ENCODE assay signal across 14 mouse cellular contexts in the genomic region with DNA sequence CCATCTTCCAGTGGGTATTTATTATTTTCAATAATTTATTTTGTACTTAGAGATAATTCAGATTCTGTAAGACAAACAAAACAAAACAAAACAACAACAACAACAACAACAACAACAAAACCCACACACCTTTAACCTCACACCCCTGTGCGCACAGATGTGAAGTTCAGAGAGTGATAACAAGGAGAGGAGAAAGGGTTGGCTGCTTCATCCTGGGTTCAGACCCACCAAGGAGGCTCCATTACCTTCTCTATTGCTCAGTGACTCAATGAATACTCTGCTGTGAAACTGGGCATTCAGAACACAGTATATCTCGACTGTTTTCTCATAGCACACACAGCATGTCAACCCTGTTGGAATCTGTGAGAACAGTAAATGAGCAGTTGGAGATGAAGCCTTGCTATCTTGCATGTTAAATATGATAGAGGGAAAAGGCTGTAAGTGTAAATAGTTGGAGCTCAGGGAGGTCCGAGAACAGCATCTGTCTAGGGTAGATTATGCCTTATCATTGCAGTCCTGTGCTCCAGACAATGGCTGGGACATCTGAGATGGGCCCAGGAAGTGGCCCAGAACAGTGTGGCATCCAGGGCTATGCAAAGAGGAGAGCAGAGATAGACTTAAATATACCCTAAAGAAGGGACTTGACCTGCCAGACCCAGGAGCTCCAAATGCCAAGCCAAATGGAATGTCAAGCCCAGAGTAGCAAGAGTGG. TPM values are rescaled to one million over a fixed set of nuclear protein-coding genes. Genes with fewer than 3 reads are reported as not detected.
DNase-seq lines count a peak whose midpoint lies in the region; ATAC-seq and TF ChIP-seq lines count a peak whose summit lies in the region.
"Had no signal": no experiment of that assay in that cellular context is flagged by ENCODE, and none has a peak within 500 bp of the region (broad histone marks: within the 10 kb centered on the region; RNA-seq: fewer than 3 reads in every experiment).

No protein-coding gene starts in this region.

- peak; percentile 99 for TF ChIP-seq EP300 in liver, embryonic 14.5 days (IDR thresholded peaks at IDR 0.05; ENCODE audit: low read depth)
- no peak for TF ChIP-seq EP300 in lung, postnatal 0 days (IDR thresholded peaks at IDR 0.05)

- WGBS in liver, embryonic 14.5 days (ENCODE audit: insufficient replicate concordance) = 17% methylated on average over 3 of the region's 3 CpGs
- 80% methylated on average over 3 of the region's 3 CpGs for WGBS in lung, postnatal 0 days

- no peaks in the 10 kb centered on the region; the same call in none of the 2 replicates for H3K36me3 ChIP-seq in liver, embryonic 14.5 days (replicated peaks; ENCODE audit: control insufficient read depth, insufficient read depth, low read depth)
- H3K36me3 ChIP-seq in lung, postnatal 0 days (ENCODE audit: insufficient read depth, low read length) = 0 out of 2 replicates have a peak, but pooled peaks cover 7% of the 10 kb centered on the region
- H3K36me3 ChIP-seq: embryonic facial prominence, embryonic 12.5 days; limb, embryonic 12.5 days; neural tube, embryonic 15.5 days had no signal

- peaks cover 40 to 56% of the 10 kb centered on the region in 2 experiments for H3K4me1 ChIP-seq in liver, embryonic 14.5 days (replicated peaks; ENCODE audit: control insufficient read depth in 2 of 2, insufficient read depth in 2 of 2, low read length in 1 of 2)
- H3K4me1 ChIP-seq in lung, postnatal 0 days (ENCODE audit: insufficient read depth, low read depth, low read length) = peaks cover 4% of the 10 kb centered on the region; the same call in 1 of the 2 replicates

- peak; percentile 70 for ATAC-seq in erythroblast, adult 5-6 weeks (replicated peaks; ENCODE audit: low FRiP score, poor library complexity, severe bottlenecking)
- ATAC-seq in liver, embryonic 14.5 days (ENCODE audit: insufficient read depth) = peak; percentile 93
- no peak for ATAC-seq in lung, postnatal 0 days
- ATAC-seq: hindbrain, embryonic 16.5 days had no signal

- peak; percentile 32 for DNase-seq in spleen, adult 12 weeks (ENCODE audit: low spot score)
- DNase-seq in spleen, postnatal 14 days (ENCODE audit: low spot score in 2 of 2) = no peak
- DNase-seq in liver, embryonic 14.5 days (ENCODE audit: low read depth in 3 of 3, low spot score in 3 of 3) = peak; percentile 79 to 84 (median 83)
- DNase-seq in lung, postnatal 36 days = no peak
- no peak for DNase-seq in gastrocnemius, adult 2 months
- DNase-seq in lung, postnatal 0 days (ENCODE audit: low spot score) = no peak
- DNase-seq: adrenal gland, postnatal 36 days; cerebellum, adult 11-12 months; retina, postnatal 1 day had no signal

- no peak for TF ChIP-seq CTCF in liver, embryonic 14.5 days (IDR thresholded peaks at IDR 0.05; ENCODE audit: low read depth)
- TF ChIP-seq CTCF in gastrocnemius, adult 2 months (IDR thresholded peaks at IDR 0.05) = no peak
- no peak for TF ChIP-seq CTCF in lung, postnatal 0 days (IDR thresholded peaks at IDR 0.05)

- H3K27me3 ChIP-seq in liver, embryonic 14.5 days (ENCODE audit: control insufficient read depth, insufficient read depth, low read length) = no peaks in the 10 kb centered on the region
- no peaks in the 10 kb centered on the region for H3K27me3 ChIP-seq in lung, postnatal 0 days (replicated peaks; ENCODE audit: insufficient read depth, low read length)
- H3K27me3 ChIP-seq: embryonic facial prominence, embryonic 12.5 days; neural tube, embryonic 15.5 days had no signal

- H3K9me3 ChIP-seq in liver, embryonic 14.5 days (ENCODE audit: control insufficient read depth, low read length) = no peaks in the 10 kb centered on the region
- no peaks in the 10 kb centered on the region for H3K9me3 ChIP-seq in lung, postnatal 0 days (ENCODE audit: low read length)
- H3K9me3 ChIP-seq: embryonic facial prominence, embryonic 12.5 days; limb, embryonic 12.5 days; neural tube, embryonic 15.5 days had no signal

- H3K27ac ChIP-seq in liver, embryonic 14.5 days = peak overlapping the region; percentile 95
- no peak overlapping the region for H3K27ac ChIP-seq in gastrocnemius, adult 2 months
- H3K27ac ChIP-seq in lung, postnatal 0 days (ENCODE audit: low read length) = no peak overlapping the region
- H3K27ac ChIP-seq: embryonic facial prominence, embryonic 12.5 days; limb, embryonic 12.5 days; neural tube, embryonic 15.5 days had no signal

- peak overlapping the region; percentile 96 for H3K4me2 ChIP-seq in liver, embryonic 14.5 days (ENCODE audit: low read depth)
- H3K4me2 ChIP-seq in lung, postnatal 0 days (replicated peaks; ENCODE audit: low read depth, low read length) = no peak overlapping the region
- H3K4me2 ChIP-seq: embryonic facial prominence, embryonic 12.5 days; limb, embryonic 12.5 days; neural tube, embryonic 15.5 days had no signal

- H3K9ac ChIP-seq in liver, embryonic 14.5 days (replicated peaks) = peak overlapping the region; percentile 58
- no peak overlapping the region for H3K9ac ChIP-seq in lung, postnatal 0 days (replicated peaks; ENCODE audit: low read depth)
- H3K9ac ChIP-seq: embryonic facial prominence, embryonic 12.5 days; limb, embryonic 12.5 days; neural tube, embryonic 15.5 days had no signal

- intact Hi-C loops in gastrocnemius, adult 2 months (cut with DNase I) = no loop called here

- H3K4me3 ChIP-seq in liver, embryonic 14.5 days (ENCODE audit: insufficient read depth in 1 of 2, low read depth in 2 of 2, low read length in 2 of 2) = peak overlapping the region in 1 of 2 experiments; percentile 25; a peak in 2 of 4 replicates
- no peak overlapping the region for H3K4me3 ChIP-seq in gastrocnemius, adult 2 months
- no peak overlapping the region for H3K4me3 ChIP-seq in lung, postnatal 0 days (ENCODE audit: low read depth, low read length)
- H3K4me3 ChIP-seq: embryonic facial prominence, embryonic 12.5 days; limb, embryonic 12.5 days; neural tube, embryonic 15.5 days had no signal

RNA-seq across cellular contexts. Expression of gene Cmpk2, which starts 3.9 kb away (rescaled TPM):
- total RNA-seq in erythroblast, adult 5-6 weeks (2015; ENCODE audit: low replicate concordance) = 85.9 and 123 TPM in 2 replicates
- 86.0 and 87.0 TPM in 2 replicates for total RNA-seq in erythroblast, adult 5-6 weeks (2017; ENCODE audit: low replicate concordance)
- 3.6 and 4.5 TPM in 2 replicates for polyA plus RNA-seq in liver, embryonic 14.5 days (2012; rRNA removed)
- 10.2 and 13.5 TPM in 2 replicates for polyA plus RNA-seq in liver, embryonic 14.5 days (2014; fragmentation: Nextera tagmentation; extraction: Ambion mirVana)
- total RNA-seq in gastrocnemius, adult 2 months (2021) = 1 to 10 TPM in 1 of 2 experiments, under 1 TPM in 1; 0.97 to 1.8 TPM
- polyA plus RNA-seq in lung, postnatal 0 days (2015; fragmentation: Nextera tagmentation; extraction: Ambion mirVana) = 9.8 and 9.9 TPM in 2 replicates

RNA-seq across cellular contexts. Expression of gene Rsad2, which starts 16.7 kb away (rescaled TPM):
- total RNA-seq in erythroblast, adult 5-6 weeks (2015; ENCODE audit: low replicate concordance) = 1,174 and 1,207 TPM in 2 replicates
- 1,630 and 1,984 TPM in 2 replicates for total RNA-seq in erythroblast, adult 5-6 weeks (2017; ENCODE audit: low replicate concordance)
- polyA plus RNA-seq in liver, embryonic 14.5 days (2012; rRNA removed) = 0.93 TPM in 2 replicates
- polyA plus RNA-seq in liver, embryonic 14.5 days (2014; fragmentation: Nextera tagmentation; extraction: Ambion mirVana) = 1.9 and 2.7 TPM in 2 replicates
- under 1 TPM; 0.46 to 0.53 TPM for total RNA-seq in gastrocnemius, adult 2 months (2021)
- polyA plus RNA-seq in lung, postnatal 0 days (2015; fragmentation: Nextera tagmentation; extraction: Ambion mirVana) = 11.5 and 13.3 TPM in 2 replicates

RNA-seq across cellular contexts. Expression of gene Rnf144a, which starts 57.9 kb away (rescaled TPM):
- 12.9 and 13.6 TPM in 2 replicates for total RNA-seq in erythroblast, adult 5-6 weeks (2015; ENCODE audit: low replicate concordance)
- 6.8 and 8.5 TPM in 2 replicates for total RNA-seq in erythroblast, adult 5-6 weeks (2017; ENCODE audit: low replicate concordance)
- polyA plus RNA-seq in liver, embryonic 14.5 days (2012; rRNA removed) = 0.63 and 0.74 TPM in 2 replicates
- 0.60 and 0.66 TPM in 2 replicates for polyA plus RNA-seq in liver, embryonic 14.5 days (2014; fragmentation: Nextera tagmentation; extraction: Ambion mirVana)
- total RNA-seq in gastrocnemius, adult 2 months (2021) = 1 to 10 TPM; 3.3 to 4.6 TPM
- polyA plus RNA-seq in lung, postnatal 0 days (2015; fragmentation: Nextera tagmentation; extraction: Ambion mirVana) = 69.6 and 73.7 TPM in 2 replicates

Comparison
In these comparisons a context has a peak if more than half of its experiments do, and no peak if none do; other contexts are left out.
1. DNase-seq: peak in spleen, adult 12 weeks (single experiment) and liver, embryonic 14.5 days (3 of 3); none in spleen, postnatal 14 days (0 of 2), lung, postnatal 36 days (single experiment), gastrocnemius, adult 2 months (single experiment) and lung, postnatal 0 days (single experiment).
2. RNA of gene Cmpk2, which starts 3.9 kb away (total RNA-seq): 85.9 to 123 TPM in erythroblast, adult 5-6 weeks; 0.97 to 1.8 TPM in gastrocnemius, adult 2 months; every median in the first group is over 10 times any median in the second.
3. RNA of gene Rsad2, which starts 16.7 kb away (total RNA-seq): 1,174 to 1,984 TPM in erythroblast, adult 5-6 weeks; 0.46 to 0.53 TPM in gastrocnemius, adult 2 months; every median in the first group is over 100 times any median in the second.